Mouse (Mus musculus) urinary bladder, postnatal 36 days (tissue): ENCODE results near the gene Mov10l1.

Source experiments
- DNase-seq, 2 experiments: peaks; one replicate each; pipeline ENCODE4 v3.0.0; 2022; ENCODE audit warnings: low spot score in 2 of 2, mixed read lengths in 1 of 2

Mov10l1 gene

DNA sequence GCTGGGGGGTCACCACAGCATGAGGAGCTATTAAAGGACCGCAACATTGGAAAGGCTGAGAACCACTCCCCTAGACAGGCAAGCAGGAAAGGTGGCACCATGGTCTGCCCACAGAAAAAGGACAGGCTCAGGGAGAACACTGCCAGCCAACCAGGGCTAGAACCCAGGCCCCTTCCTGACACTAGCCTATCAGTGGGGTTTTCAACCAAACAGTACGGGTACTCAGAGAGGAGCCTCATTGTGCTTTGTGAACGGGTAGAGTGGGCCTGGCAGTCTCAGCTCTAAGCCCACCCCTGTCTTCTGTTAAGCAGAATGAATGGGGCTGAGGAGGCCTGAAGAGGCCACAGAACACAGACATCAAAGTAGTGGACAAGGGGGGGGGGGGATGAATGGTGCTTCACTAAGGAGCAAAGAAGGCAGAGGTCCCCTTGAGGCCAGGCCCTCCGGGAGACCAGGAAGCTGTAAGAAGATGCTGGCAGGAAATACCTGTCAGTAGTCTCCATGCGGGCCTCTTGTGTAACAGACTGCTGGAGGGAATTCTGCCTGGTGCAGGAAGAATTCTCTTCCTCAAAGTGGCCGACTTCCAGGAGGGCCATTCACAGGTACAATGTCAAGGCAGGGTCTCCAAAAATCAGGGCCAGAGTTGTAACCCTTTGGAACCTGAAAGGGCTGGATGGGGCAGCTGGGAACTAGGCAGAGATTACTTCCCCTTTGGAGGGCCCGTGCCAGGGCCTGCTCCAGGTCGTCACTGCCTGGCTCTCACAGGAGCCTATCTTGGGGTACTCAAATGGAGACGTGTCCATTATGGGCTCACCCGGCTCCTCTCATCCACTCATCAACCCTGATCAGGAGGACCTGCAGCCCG lies 92.1 kb downstream of the Mov10l1 start, which contains the start of gene Trabd:
Gene Trabd (plus strand): TSS at position 512 of the 865 bp plus-strand sequence.
- DNase-seq = no peak

DNA sequence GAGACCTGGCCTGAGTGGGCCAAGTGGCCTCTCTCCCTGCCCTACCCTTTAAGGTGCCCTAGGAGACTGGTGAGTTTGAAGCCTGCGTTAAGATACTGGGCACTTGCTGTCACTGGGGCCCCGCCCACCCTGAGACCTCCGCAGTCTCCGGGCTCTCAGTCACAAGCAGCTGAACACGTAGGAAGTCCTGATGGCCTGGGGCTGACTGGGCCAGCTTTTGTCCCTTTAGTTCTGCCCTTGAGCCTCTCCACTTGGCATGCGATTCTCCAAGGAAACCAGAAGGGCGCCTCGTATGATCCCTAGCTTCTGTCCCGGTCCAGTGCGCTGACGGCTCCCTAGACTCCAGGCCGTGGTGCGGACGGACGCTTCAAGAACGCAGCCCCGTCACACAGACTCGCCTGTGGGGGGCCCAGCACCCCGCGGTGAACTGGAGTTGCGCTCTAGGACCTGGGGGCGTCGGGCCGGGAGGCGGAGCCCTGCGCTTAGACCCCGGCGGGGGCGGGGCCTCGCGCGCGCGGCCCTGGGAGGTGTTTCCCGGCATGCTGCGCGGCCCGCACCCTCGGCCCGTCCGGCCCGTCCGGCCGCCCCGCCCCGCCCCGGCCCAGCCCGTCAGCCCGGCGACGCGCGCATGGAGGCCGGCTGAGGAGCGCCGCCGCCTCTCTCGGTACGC lies 92.9 kb downstream of the Mov10l1 start:
- DNase-seq = peak; percentile 75 to 86

DNA sequence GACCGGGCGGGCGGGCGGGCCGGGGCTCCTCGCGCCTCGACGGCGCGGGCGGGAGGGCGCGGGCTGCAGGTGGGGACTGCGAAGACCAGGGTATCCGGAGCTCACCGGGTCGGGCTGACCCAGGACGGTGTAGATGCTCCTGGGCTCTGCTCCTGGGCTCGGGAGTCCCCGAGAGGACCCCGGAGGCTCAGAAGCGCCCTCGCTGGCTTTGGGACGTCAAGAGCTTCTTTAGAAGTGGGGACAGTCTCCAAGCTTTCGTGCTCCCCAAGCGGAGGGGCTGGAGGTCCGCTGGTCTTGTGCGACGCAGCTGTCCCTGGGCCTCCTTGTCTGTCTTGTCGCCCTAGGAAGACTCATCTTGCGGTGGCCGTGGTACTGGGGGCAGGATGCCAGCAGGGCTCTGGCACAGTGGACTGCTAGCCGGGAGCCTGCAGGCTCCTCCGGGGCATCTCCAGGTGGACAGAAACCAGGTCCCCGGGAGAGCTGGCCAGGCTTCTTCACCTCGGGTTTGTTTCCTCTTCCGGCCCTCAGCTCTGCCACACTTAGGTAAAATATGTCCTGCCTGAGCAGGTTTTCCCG lies 93.5 kb downstream of the Mov10l1 start:
- DNase-seq = peak; percentile 48 to 59

DNA sequence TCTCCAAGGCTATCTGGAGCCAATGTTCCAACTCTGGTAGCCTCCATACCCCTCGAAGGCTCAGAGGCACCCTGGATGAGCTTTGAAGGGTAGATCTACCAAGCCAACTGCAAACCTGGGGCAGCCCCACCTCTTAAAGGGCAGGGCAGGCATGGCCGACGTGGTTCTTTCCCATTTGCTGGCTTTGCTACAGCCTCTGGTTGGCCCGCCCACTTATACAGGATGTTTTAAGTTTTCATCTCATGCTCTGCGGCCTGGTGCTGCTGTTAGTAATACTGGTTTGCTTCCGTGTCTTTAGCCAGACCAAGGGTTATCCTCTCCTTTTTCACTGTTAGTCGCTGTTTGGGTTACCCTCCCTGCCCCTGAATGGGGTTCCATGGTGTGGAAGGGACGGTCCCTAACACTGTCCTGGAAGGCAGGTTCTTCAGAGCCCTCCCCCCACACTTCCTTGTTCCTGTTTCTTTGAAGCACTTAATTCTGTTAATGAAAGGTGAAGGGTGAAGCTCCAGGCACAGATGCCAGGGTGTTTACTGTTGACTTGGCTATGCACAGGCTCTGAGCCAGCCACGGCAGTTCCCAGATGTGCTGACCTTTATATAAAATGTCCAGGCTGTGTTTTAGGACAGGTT lies 95.6 kb downstream of the Mov10l1 start:
- DNase-seq = peak; percentile 30 to 68

DNA sequence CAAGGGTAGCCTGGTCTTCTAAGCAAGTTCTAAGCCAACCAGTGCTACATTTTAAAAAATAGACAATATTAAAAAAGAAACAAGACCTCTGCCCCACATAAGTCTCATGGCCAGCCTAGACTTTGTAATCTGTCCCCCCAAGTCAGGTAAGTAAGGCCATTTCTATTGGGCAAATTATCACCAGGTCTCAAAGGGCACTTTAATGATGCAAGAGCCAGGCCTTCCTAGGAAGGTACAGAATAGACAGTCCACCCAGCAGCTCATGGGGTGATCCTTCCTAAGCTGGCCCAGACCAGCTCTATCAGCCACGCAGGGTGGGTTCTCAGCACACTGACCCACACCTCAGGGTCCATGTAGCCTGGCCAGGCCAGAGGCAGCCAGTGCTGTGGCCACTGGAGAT lies 101.2 kb downstream of the Mov10l1 start:
- DNase-seq = no peak

DNA sequence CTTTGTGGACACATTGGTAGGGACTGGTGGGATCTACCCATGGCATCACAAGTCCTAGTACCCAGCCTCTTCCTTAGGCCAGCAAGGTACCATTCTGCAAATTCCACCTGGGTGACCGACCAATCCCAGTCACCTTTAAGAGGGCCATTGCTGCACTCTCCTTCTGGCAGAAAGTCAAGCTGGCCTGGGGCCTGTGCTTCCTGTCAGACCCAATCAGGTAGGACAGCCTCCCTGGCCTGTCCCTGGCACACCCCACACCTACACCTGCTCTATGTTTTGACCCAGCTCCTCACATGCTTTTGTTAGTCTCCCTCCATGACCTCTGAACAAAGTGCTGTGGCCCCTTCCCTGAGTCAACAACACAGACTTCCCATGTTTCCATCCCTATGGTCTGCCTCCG lies 102.1 kb downstream of the Mov10l1 start:
- no peak for DNase-seq

DNA sequence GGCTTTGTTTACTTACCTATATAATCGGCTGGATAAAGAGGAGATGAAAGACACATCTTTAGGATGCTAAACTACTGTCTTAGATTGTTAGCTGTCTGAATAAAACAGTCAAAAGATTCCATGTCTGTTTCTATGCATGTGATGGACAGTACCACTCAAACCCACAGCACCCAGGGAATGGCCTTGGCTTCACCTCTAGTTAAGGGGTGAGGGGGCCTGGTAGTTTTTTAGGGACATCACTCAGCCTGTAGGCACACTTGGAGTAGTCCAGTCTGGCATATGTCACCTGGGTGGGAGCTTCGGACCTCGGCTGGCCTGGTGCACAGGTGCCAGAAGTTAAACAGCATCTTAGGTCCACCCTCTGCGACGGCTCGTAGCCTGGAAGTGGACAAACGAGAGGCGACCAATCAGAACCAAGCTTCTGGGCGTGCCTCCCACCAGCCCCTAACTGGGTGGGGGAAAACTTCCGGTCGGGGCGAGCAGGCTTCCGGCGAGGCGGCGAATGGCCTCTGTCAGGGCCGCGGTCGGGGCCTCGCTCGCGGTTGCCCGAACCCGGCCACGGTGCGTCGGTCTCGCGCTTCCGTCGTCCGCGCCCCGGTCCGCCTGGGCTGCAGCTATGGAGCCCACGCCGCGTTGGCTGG lies 106.0 kb downstream of the Mov10l1 start, which contains the start of gene Selenoo:
Gene Selenoo (plus strand): TSS at position 478 of the 641 bp plus-strand sequence.
- peak; percentile 86 to 92 for DNase-seq

DNA sequence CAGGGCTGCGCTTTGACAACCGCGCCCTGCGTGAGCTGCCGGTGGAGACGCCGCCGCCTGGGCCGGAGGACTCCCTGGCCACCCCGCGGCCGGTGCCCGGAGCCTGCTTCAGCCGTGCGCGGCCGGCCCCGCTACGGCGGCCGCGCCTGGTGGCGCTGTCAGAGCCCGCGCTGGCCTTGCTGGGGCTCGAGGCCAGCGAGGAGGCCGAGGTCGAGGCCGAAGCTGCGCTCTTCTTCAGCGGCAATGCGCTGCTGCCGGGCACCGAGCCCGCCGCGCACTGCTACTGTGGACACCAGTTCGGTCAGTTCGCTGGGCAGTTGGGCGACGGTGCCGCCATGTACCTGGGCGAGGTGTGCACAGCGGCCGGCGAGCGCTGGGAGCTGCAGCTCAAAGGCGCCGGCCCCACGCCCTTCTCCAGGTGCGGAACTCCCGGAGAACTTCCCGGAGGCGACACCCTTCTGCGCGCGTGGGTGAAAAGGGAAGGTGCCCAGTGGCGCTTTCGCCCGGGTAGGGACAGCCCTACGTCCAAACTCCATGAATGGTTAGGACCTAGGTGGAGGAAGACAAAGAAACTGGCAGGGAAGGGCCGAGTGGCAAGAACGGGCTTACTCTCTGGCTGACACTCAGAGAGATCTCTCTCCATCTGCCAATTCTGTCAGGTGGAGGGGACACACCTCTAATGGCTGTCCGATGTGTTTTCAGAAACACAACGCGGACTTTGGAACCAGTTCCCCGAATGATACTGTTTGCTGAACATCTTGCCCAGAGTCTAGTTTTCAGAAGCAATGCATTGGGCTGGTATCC lies 106.7 kb downstream of the Mov10l1 start:
- DNase-seq = peak in 1 of 2 experiments; percentile 25

DNA sequence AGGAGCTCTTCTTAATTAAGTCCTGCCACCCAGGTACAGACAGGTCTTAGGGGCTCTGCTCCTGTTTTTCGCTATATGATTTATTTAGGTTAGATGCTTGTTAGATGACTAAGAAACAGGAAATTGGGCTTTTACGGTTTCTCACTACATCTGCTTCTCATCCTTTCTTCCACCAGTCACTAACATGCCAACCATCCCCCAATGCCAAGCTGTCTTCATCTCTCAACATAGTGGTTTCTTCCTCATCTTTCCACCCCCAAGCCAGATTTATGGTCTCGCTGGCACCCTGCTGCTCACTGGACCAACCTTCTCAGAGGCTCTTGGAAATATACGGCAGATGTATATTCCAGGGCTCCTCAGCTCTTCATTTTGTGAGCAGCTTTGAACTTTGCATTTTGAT lies 108.0 kb downstream of the Mov10l1 start:
- no peak for DNase-seq

DNA sequence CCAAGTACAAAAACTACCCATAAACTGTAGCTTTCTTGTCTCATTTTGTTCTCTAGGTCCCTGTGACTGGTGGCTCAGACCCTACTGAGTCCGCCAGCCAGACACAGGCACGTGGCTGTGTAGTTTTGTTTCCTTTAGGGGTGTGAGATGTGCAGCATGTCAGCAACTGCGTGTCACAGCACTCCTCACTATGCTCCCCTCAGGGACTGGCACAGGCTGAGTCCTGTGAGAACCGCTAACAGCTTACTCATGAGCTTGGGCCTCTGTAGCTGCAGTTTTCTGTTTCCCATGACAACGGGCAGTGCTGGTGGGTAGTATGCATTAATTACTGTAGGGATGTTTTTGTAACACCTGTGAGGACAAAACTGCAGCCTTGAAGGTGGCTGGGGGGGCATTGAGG lies 109.5 kb downstream of the Mov10l1 start:
- no peak for DNase-seq

DNA sequence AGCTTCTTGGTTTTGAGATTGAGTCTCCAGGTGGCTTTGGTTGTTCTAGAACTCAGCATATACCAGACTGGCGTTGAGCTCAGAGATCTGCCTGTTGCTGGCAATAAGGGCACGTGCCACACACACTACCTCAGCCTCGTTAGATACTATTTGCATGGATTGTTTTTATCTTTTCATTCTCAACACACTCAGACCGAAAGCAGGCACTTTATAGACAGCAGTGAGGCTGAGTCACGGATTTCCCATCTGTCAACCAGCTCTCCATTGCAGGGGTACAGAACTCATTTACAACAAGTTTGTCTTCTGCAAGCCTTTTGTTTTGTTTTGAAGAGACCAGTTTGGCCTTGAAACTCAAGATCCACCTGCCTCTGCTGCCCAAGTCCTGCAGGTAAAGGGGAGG lies 114.7 kb downstream of the Mov10l1 start:
- DNase-seq = no peak

DNA sequence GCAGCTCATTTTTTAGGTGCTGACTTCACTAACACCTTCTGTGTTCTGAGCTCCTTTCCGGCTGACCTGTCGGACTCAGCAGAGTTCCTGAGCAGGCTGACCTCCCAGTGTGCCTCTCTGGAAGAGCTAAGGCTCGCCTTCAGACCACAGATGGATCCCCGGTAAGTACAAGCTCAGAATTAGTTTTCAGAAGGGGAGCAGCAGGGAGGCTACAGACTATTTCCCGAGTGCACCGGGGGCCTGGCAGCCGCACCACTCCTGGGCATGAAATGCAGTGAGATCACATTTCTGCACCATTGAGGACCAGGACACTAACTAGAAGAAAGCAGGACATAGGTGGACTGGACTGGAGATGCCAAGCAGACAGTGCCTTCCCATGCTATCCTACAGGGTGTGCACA lies 115.9 kb downstream of the Mov10l1 start:
- no peak for DNase-seq

DNA sequence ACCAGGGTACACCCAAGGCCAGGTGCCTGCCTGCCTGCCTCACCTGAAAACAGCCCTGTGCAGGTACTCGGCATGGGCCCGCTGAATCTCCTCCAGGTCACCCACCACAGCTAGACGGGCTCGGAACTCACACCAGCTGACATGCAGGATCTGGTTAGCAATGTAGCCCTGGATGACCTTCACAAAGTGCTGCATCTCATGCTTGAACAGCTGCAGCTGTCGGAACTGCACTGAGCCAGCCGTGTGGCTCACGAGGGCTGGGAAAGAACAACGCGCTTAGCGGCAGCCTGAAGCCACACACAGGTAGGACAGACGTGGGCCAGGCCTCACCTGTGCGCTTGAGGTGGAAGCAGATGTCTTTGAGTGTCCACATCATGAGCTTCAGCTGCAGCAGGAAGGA lies 118.1 kb downstream of the Mov10l1 start:
- DNase-seq = no peak

DNA sequence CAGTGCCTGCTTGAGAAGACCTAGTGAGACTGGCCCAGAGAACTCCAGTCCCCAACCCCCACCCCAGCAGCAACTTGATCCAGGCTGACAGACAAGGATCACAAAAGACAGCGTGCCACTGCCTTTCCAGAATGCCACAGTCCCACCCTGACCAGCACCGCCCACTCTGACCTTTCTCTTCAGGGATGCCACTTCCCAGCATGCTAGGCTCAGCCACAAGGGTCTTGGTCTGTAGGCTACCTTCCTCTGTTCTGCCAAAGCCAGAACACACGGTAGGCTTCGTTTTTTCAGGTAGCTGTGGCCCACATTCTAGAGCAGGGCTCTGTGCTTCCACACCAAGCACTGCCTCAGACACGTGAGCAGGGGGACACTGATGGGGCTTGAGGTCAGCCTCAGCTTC lies 119.9 kb downstream of the Mov10l1 start:
- DNase-seq = no peak

DNA sequence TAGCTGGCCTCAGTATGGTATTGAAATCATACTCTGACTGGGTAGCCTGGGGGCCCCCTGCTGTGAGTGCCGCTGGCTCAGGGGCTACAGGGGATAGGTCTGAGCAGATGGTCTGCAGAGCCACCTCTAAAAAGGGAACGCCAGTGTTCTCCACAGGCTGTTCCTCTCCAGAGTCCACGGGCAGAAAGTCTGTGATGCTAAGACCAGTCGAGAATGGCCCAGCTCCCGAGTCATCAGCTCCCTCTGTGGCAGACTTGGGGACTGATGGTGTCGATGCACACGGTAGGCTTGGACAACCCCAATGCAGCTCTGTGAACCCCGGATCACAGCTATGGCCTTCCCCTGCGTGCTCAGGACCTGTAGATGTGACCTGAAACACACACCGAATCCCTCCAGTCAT lies 121.2 kb downstream of the Mov10l1 start:
- DNase-seq = no peak

DNA sequence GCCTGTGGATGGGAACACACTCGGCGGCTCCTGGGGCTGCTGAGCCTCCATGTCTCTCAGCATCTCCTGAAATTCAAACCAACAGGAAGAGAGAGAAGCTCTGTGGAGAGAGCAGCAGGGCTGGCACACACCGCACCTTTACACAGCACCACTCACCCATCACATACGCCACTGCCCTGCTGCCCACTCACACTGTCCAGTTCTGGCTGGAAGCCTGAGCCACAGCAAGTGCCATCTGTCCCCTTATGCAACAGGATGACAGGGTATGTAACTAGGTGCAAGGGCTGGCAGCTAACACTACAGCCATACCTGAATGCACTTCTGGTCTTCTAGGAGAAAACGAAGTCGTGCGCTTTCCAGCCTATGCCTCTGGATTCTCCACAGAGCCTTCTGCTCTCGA lies 121.7 kb downstream of the Mov10l1 start:
- DNase-seq = no peak
